ENCODE assay signal across 28 mouse cellular contexts in the genomic region with DNA sequence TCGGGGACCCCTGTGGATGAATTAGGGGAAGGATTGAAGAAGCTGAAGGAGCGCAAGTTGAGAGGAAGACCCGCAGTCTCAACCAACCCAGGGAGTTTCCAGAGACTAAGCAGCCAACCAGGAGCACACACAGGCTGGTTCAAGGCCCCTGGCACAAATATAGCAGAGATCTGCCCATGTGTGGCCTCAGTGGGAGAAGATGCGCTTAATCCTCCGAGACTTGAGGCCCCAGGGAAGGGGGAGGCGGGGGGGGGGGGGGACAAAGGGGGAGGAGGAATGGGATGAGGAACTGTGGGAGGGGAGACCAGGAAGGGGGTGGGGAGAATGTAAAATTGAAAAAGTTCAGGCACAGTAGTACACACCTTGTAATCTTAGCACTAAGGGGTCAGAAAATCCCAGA. TPM values are rescaled to one million over a fixed set of nuclear protein-coding genes. Genes with fewer than 3 reads are reported as not detected.
A peak's percentile ranks its signal among the peaks of the same experiment; 100 is the strongest.
DNase-seq lines count a peak whose midpoint lies in the region; TF ChIP-seq lines count a peak whose summit lies in the region.
"Had no signal": no experiment of that assay in that cellular context is flagged by ENCODE, and none has a peak within 500 bp of the region (broad histone marks: within the 10 kb centered on the region; RNA-seq: fewer than 3 reads in every experiment).

No protein-coding gene starts in this region.

- DNase-seq in ES-E14 (ENCODE audit: low read depth, low spot score) (no peak), ZHBTc4 (ENCODE audit: low read depth, low spot score) (peak; percentile 68)
- no peak for DNase-seq in B cell, adult 2 months
- no peak for DNase-seq in gastrocnemius, adult 18-20 months (ENCODE audit: low spot score)
- no peak for DNase-seq in heart, postnatal 4 days
- DNase-seq: adrenal gland, adult 8-10 months; adrenal gland, postnatal 14 days; adrenal gland, postnatal 36 days; cerebellum, adult 11-12 months; cerebellum, adult 2 months; cerebellum, adult 9-10 months; cerebellum, postnatal 10 days; cerebellum, postnatal 25 days; forebrain, postnatal 0 days had no signal

- peak overlapping the region; percentile 47; the same call in 1 of the 2 replicates for H3K27ac ChIP-seq in ES-Bruce4 (ENCODE audit: insufficient read depth, low read length)
- peak overlapping the region; percentile 68; the same call in 1 of the 2 replicates for H3K27ac ChIP-seq in ES-E14 (ENCODE audit: insufficient read depth, low read depth, low read length, poor library complexity, severe bottlenecking)
- H3K27ac ChIP-seq: embryonic facial prominence, embryonic 10.5 days; embryonic facial prominence, embryonic 12.5 days; forebrain, embryonic 13.5 days; forebrain, embryonic 15.5 days had no signal

- TF ChIP-seq EP300 in ES-Bruce4 (IDR thresholded peaks at IDR 0.05; ENCODE audit: insufficient read depth, low read depth, low read length) = no peak

- H3K27me3 ChIP-seq in ES-Bruce4 (ENCODE audit: control insufficient read depth, insufficient read depth, low read length, poor library complexity, severe bottlenecking) = no peaks in the 10 kb centered on the region
- H3K27me3 ChIP-seq: CH12.LX; embryonic facial prominence, embryonic 12.5 days; forebrain, embryonic 13.5 days; forebrain, embryonic 15.5 days; Patski had no signal

- H3K4me1 ChIP-seq in ES-Bruce4 (ENCODE audit: control insufficient read depth, insufficient read depth, low read length) (peaks cover 6% of the 10 kb centered on the region), ES-E14 (ENCODE audit: control insufficient read depth in 2 of 2, insufficient read depth in 2 of 2, low read length in 2 of 2, poor library complexity in 1 of 2) (peaks cover 10 to 15% of the 10 kb centered on the region in 2 experiments)
- H3K4me1 ChIP-seq: embryonic facial prominence, embryonic 10.5 days; embryonic facial prominence, embryonic 12.5 days; forebrain, embryonic 13.5 days; forebrain, embryonic 15.5 days had no signal

- no peak for TF ChIP-seq CTCF in ES-Bruce4 (IDR thresholded peaks at IDR 0.05; ENCODE audit: low read depth, low read length)

- H3K9me3 ChIP-seq in ES-Bruce4 (replicated peaks; ENCODE audit: control insufficient read depth, insufficient read depth, low read length, poor library complexity, severe bottlenecking) (no peaks in the 10 kb centered on the region; the same call in 1 of the 2 replicates), ES-E14 (ENCODE audit: control insufficient read depth, insufficient read depth, low read depth, low read length) (no peaks in the 10 kb centered on the region)
- H3K9me3 ChIP-seq: embryonic facial prominence, embryonic 10.5 days; embryonic facial prominence, embryonic 12.5 days; forebrain, embryonic 13.5 days; forebrain, embryonic 15.5 days; G1E had no signal

- in situ Hi-C loops in ES-E14 (cut with MboI; ENCODE audit: low sequenced_read_pairs in 2 of 2, unreplicated experiment in 2 of 2) = no loop called here

- no peaks in the 10 kb centered on the region for H3K36me3 ChIP-seq in ES-Bruce4 (ENCODE audit: control insufficient read depth, insufficient read depth, low read length, poor library complexity, severe bottlenecking)
- no peaks in the 10 kb centered on the region; the same call in 1 of the 2 replicates for H3K36me3 ChIP-seq in ES-E14 (ENCODE audit: control insufficient read depth, insufficient read depth, low read length, poor library complexity, severe bottlenecking)
- H3K36me3 ChIP-seq: embryonic facial prominence, embryonic 10.5 days; embryonic facial prominence, embryonic 12.5 days; forebrain, embryonic 15.5 days; G1E had no signal

- H3K9ac ChIP-seq in ES-Bruce4 (ENCODE audit: low read depth, poor library complexity, severe bottlenecking) (peak overlapping the region; percentile 38), ES-E14 (ENCODE audit: insufficient read depth, low read depth, low read length, poor library complexity, severe bottlenecking) (peak overlapping the region; percentile 50; the same call in 1 of the 2 replicates)
- H3K9ac ChIP-seq: embryonic facial prominence, embryonic 12.5 days; forebrain, embryonic 13.5 days; forebrain, embryonic 15.5 days; forebrain, postnatal 0 days had no signal

- H3K4me3 ChIP-seq in ES-Bruce4 (ENCODE audit: low read depth, low read length) (peak overlapping the region; percentile 46; the same call in 1 of the 2 replicates), ES-E14 (ENCODE audit: insufficient read depth in 1 of 2, low read depth in 1 of 2, low read length in 2 of 2, poor library complexity in 1 of 2, severe bottlenecking in 1 of 2) (0 out of 4 replicates have a peak overlapping the region, but pooled peaks of 1 of the 2 experiments have one; percentile 17)
- H3K4me3 ChIP-seq: embryonic facial prominence, embryonic 10.5 days; embryonic facial prominence, embryonic 12.5 days; forebrain, embryonic 13.5 days; forebrain, embryonic 15.5 days had no signal

- no peak for TF ChIP-seq POLR2A in ES-Bruce4 (IDR thresholded peaks at IDR 0.05; ENCODE audit: insufficient read depth, low read length)

TF ChIP-seq in ES-E14, 5 proteins besides CTCF, POLR2A, EP300 and RAD21:
- TF ChIP-seq CHD2 (IDR thresholded peaks at IDR 0.05; ENCODE audit: low read depth, low read length) = no peak

RNA-seq across cellular contexts. Expression of a gene that starts 37.0 kb away (rescaled TPM):
- polyA plus RNA-seq in ES-Bruce4 (2011; ENCODE audit: insufficient read depth, insufficient read length, low read depth, missing spikeins) = 35.3 and 40.8 TPM in 2 replicates
- 35.2 and 35.4 TPM in 2 replicates for total RNA-seq in ES-E14 (2012; rRNA removed)
- total RNA-seq in gastrocnemius, adult 18-20 months (2021) = 10 to 100 TPM; 22.7 to 25.7 TPM
- total RNA-seq in heart, postnatal 4 days (2021) = 10 to 100 TPM; 54.0 to 54.8 TPM

RNA-seq across cellular contexts. Expression of a gene that starts 37.3 kb away (rescaled TPM):
- not detected in 2 replicates for polyA plus RNA-seq in ES-Bruce4 (2011; ENCODE audit: insufficient read depth, insufficient read length, low read depth, missing spikeins)
- total RNA-seq in ES-E14 (2012; rRNA removed) = not detected in 2 replicates
- not detected for total RNA-seq in gastrocnemius, adult 18-20 months (2021)
- not detected for total RNA-seq in heart, postnatal 4 days (2021)
- total RNA-seq: adrenal gland, adult 18-20 months; adrenal gland, adult 8-10 months; adrenal gland, postnatal 14 days; adrenal gland, postnatal 36 days; CH12.LX; forebrain, postnatal 0 days; G1E had no signal
- polyA plus RNA-seq: activated CD4-positive, CD25-positive, alpha-beta regulatory T cell, adult 4 months; CD4-positive, CD25-positive, alpha-beta regulatory T cell, adult 4 months; cerebellum, adult 2 months; cortical plate, adult 2 months; embryonic facial prominence, embryonic 10.5 days; embryonic facial prominence, embryonic 12.5 days; embryonic facial prominence, embryonic 14.5 days; forebrain, embryonic 11.5 days; forebrain, embryonic 13.5 days; forebrain, embryonic 15.5 days; forebrain, postnatal 0 days; G1E; Patski had no signal
